Mouse (Mus musculus): ENCODE results near the gene Clec3b.

Clec3b gene

GRCm38 (mm10) chr9:123148430-123148829 lies 2.3 kb upstream of the Clec3b start:
- in situ Hi-C loops (cut with MboI; ENCODE audit: low pct_unique_long_range_greater_than_20kb in 1 of 2, low sequenced_read_pairs in 2 of 2, unreplicated experiment in 1 of 2), result no loop called here

- in situ Hi-C loops (cut with MboI; ENCODE audit: low pct_unique_long_range_greater_than_20kb in 1 of 2, low sequenced_read_pairs in 2 of 2, unreplicated experiment in 1 of 2), result loop anchor here in 1 of 2 experiments (25.0 kb wide), 1 partner anchor 361 kb away; no protein-coding TSS in a partner anchor
These were observed 815 bp downstream of the Clec3b start for GRCm38 (mm10) chr9:123151561-123151960.

GRCm38 (mm10) chr9:123152026-123152425 lies 1.3 kb downstream of the Clec3b start:
- in situ Hi-C loops (cut with MboI; ENCODE audit: low pct_unique_long_range_greater_than_20kb in 1 of 2, low sequenced_read_pairs in 2 of 2, unreplicated experiment in 1 of 2), result loop anchor here in 1 of 2 experiments (25.0 kb wide), 1 partner anchor 360 kb away; no protein-coding TSS in a partner anchor

GRCm38 (mm10) chr9:123153121-123153520 lies 2.4 kb downstream of the Clec3b start:
- in situ Hi-C loops (cut with MboI; ENCODE audit: low pct_unique_long_range_greater_than_20kb in 1 of 2, low sequenced_read_pairs in 2 of 2, unreplicated experiment in 1 of 2), result loop anchor here in 1 of 2 experiments (25.0 kb wide), 1 partner anchor 359 kb away; no protein-coding TSS in a partner anchor

- in situ Hi-C loops (cut with MboI; ENCODE audit: low pct_unique_long_range_greater_than_20kb in 1 of 2, low sequenced_read_pairs in 2 of 2, unreplicated experiment in 1 of 2), result loop anchor here in 1 of 2 experiments (25.0 kb wide), 1 partner anchor 355 kb away; no protein-coding TSS in a partner anchor
These were observed 6.2 kb downstream of the Clec3b start for GRCm38 (mm10) chr9:123156910-123157361.

- in situ Hi-C loops (cut with MboI; ENCODE audit: low pct_unique_long_range_greater_than_20kb in 1 of 2, low sequenced_read_pairs in 2 of 2, unreplicated experiment in 1 of 2), result loop anchor here in 1 of 2 experiments (25.0 kb wide), 1 partner anchor 355 kb away; no protein-coding TSS in a partner anchor
These were observed 7.0 kb downstream of the Clec3b start for GRCm38 (mm10) chr9:123157699-123158098.

- in situ Hi-C loops (cut with MboI; ENCODE audit: low pct_unique_long_range_greater_than_20kb in 1 of 2, low sequenced_read_pairs in 2 of 2, unreplicated experiment in 1 of 2), result loop anchor here in 1 of 2 experiments (25.0 kb wide), 1 partner anchor 354 kb away; no protein-coding TSS in a partner anchor
These were observed 7.5 kb downstream of the Clec3b start for GRCm38 (mm10) chr9:123158125-123158836.

GRCm38 (mm10) chr9:123159330-123159729 lies 8.6 kb downstream of the Clec3b start:
- in situ Hi-C loops (cut with MboI; ENCODE audit: low pct_unique_long_range_greater_than_20kb in 1 of 2, low sequenced_read_pairs in 2 of 2, unreplicated experiment in 1 of 2), result loop anchor here in 1 of 2 experiments (25.0 kb wide), 1 partner anchor 353 kb away; no protein-coding TSS in a partner anchor

- in situ Hi-C loops (cut with MboI; ENCODE audit: low pct_unique_long_range_greater_than_20kb in 1 of 2, low sequenced_read_pairs in 2 of 2, unreplicated experiment in 1 of 2), result loop anchor here (5.0 to 25.0 kb wide), 3 partner anchors 91 to 351 kb away; no protein-coding TSS in a partner anchor
These were observed 11.0 kb downstream of the Clec3b start for GRCm38 (mm10) chr9:123161792-123162191.

- in situ Hi-C loops (cut with MboI; ENCODE audit: low pct_unique_long_range_greater_than_20kb in 1 of 2, low sequenced_read_pairs in 2 of 2, unreplicated experiment in 1 of 2), result loop anchor here (5.0 to 25.0 kb wide), 3 partner anchors 89 to 349 kb away; no protein-coding TSS in a partner anchor
These were observed 12.4 kb downstream of the Clec3b start for GRCm38 (mm10) chr9:123162985-123163694.

GRCm38 (mm10) chr9:123165781-123166443 lies 15.2 kb downstream of the Clec3b start:
- in situ Hi-C loops (cut with MboI; ENCODE audit: low pct_unique_long_range_greater_than_20kb in 1 of 2, low sequenced_read_pairs in 2 of 2, unreplicated experiment in 1 of 2), result loop anchor here (10.0 to 25.0 kb wide), 2 partner anchors 289 to 346 kb away; no protein-coding TSS in a partner anchor

- in situ Hi-C loops (cut with MboI; ENCODE audit: low pct_unique_long_range_greater_than_20kb in 1 of 2, low sequenced_read_pairs in 2 of 2, unreplicated experiment in 1 of 2), result loop anchor here in 1 of 2 experiments (25.0 kb wide), 1 partner anchor 339 kb away; no protein-coding TSS in a partner anchor
These were observed 23.0 kb downstream of the Clec3b start for GRCm38 (mm10) chr9:123173760-123174159.

- in situ Hi-C loops (cut with MboI; ENCODE audit: low pct_unique_long_range_greater_than_20kb in 1 of 2, low sequenced_read_pairs in 2 of 2, unreplicated experiment in 1 of 2), result loop anchor here in 1 of 2 experiments (25.0 kb wide), 1 partner anchor 338 kb away; no protein-coding TSS in a partner anchor
These were observed 23.6 kb downstream of the Clec3b start for GRCm38 (mm10) chr9:123174356-123174755.

GRCm38 (mm10) chr9:123177380-123178048 lies 26.8 kb downstream of the Clec3b start:
- in situ Hi-C loops (cut with MboI; ENCODE audit: low pct_unique_long_range_greater_than_20kb in 1 of 2, low sequenced_read_pairs in 2 of 2, unreplicated experiment in 1 of 2), result no loop called here

- in situ Hi-C loops (cut with MboI; ENCODE audit: low pct_unique_long_range_greater_than_20kb in 1 of 2, low sequenced_read_pairs in 2 of 2, unreplicated experiment in 1 of 2), result no loop called here
These were observed 29.3 kb downstream of the Clec3b start for GRCm38 (mm10) chr9:123180003-123180402.

GRCm38 (mm10) chr9:123183226-123183625 lies 32.5 kb downstream of the Clec3b start:
- in situ Hi-C loops (cut with MboI; ENCODE audit: low pct_unique_long_range_greater_than_20kb in 1 of 2, low sequenced_read_pairs in 2 of 2, unreplicated experiment in 1 of 2), result no loop called here

GRCm38 (mm10) chr9:123185546-123185945 lies 34.8 kb downstream of the Clec3b start:
- in situ Hi-C loops (cut with MboI; ENCODE audit: low pct_unique_long_range_greater_than_20kb in 1 of 2, low sequenced_read_pairs in 2 of 2, unreplicated experiment in 1 of 2), result no loop called here

- in situ Hi-C loops (cut with MboI; ENCODE audit: low pct_unique_long_range_greater_than_20kb in 1 of 2, low sequenced_read_pairs in 2 of 2, unreplicated experiment in 1 of 2), result no loop called here
These were observed 35.4 kb downstream of the Clec3b start for GRCm38 (mm10) chr9:123186151-123186550.
